Mouse (Mus musculus): ENCODE data around the gene Rhov.

The Rhov gene

DNA sequence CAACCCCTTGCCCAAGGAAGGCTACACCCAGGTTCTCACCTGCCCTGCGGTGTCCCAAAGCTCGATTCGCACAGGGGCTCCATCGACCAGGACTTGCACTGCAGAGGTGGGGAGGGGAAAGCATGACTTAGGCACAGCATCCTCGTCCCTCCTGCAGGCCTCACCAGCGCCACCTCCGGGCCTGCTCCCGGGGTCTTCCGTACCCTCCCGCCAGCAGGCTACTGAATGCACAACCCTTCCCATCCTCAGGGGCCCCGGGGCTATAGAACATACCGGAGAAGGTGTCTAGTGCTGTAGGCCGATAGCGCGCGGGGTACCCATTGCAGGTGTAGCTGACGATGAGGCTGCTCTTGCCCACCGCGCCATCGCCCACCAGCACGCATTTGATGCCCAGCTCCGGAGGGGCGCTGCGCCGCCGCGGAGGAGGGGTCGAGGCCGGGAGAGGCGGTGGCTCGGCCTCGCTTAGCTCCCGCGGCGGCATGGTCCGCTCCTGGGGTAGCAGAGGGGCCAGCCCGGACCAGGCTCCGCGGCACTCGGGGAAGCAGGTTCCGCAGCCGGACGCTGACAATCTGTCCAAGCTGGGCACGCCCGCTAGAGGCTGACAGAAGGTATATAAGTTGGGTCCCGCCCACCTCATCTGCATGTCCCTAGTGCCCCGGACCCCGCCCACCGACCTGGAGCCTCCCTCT, at the start of gene Rhov:
Gene Rhov, minus strand, starts transcription at position 630 of the 689 bp plus-strand sequence.
- peak; percentile 38 to 78 for DNase-seq (ENCODE audit: low spot score in 2 of 2)

- DNase-seq (ENCODE audit: low spot score in 2 of 2), result no peak
Measured at GRCm38 (mm10) chr2:119320571-119320970, 49.5 kb upstream of the Rhov start.

DNA sequence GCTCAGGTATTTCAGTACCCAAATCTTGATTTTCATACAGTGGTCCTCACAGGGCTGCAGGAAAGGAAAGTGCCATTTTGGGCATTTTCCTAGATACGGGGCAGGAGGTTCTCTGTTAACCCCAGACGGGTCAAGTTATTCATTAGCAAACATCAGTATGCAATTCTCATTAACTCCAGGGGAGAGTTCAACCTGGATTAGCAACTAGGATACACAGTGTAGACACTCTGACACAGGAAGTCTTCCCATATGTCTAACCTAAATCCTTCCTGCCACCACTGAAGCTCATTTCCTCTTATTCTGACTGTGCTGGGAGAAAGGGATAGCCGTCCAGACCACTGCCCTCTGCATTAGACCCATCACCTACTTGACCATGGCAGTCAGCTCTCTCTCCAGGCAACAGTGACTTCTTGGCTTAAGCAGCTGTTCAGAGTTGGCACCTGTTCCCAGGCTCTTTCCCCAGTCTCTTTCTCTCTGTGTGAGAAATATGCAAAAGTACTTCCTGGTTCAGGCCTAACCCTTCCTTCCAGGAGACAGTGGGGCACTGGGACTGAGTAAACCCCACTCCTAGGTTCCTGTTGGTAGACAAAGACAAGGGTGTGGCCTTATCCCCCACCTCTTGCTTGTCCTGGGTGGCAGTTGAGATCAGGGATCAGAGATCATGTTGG, 47.1 kb upstream of the Rhov start:
- no peak for DNase-seq (ENCODE audit: low spot score in 2 of 2)

- no peak for DNase-seq (ENCODE audit: low spot score in 2 of 2)
Measured at GRCm38 (mm10) chr2:119314742-119315310, 43.8 kb upstream of the Rhov start.

GRCm38 (mm10) chr2:119313780-119314479, 42.9 kb upstream of the Rhov start:
- no peak for DNase-seq (ENCODE audit: low spot score in 2 of 2)

GRCm38 (mm10) chr2:119312380-119312958, 41.4 kb upstream of the Rhov start:
- no peak for DNase-seq (ENCODE audit: low spot score in 2 of 2)

GRCm38 (mm10) chr2:119311544-119311943, 40.5 kb upstream of the Rhov start:
- no peak for DNase-seq (ENCODE audit: low spot score in 2 of 2)

DNA sequence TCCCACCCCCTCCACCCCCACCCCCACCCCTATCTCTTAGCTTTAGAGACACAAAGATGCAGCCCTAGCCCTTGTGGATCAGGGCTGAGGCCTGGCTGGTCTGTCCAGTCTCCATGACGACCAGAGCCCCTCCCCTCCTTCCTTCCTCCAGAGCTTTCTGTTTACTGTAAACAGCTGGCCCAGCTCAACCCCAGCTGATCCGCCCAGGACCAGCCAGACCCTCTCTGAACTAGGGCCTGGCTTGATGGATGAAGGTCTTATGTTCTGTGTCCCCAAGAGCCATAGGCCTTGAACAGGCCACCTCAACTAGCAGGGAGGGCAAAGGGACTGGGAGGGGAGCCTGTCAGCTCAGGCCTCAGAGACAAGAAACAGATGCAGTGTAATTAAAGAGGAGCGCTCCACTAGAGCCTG, 33.7 kb upstream of the Rhov start:
- DNase-seq (ENCODE audit: low spot score in 2 of 2), result no peak

- no peak for DNase-seq (ENCODE audit: low spot score in 2 of 2)
Measured at GRCm38 (mm10) chr2:119304391-119304790, 33.3 kb upstream of the Rhov start.

DNA sequence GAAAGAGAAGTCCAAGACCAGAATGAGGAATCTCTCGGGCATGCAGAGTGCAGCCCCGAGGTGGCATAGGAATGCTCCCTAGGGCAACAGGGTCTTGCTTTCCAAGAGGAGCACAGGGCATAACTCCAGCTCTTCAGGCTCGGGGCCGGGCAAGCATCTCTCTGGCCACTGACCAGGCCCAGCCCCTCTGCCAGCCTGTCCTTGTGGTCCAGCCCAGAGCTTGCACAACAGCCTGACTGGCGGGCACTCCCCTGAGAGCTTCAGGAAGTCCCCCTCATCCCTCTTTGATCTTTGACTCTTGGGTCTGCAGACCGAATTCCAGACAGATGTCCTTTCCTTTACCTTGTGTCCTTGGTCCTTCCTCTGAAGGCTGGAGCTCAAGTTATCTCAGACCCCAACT, 31.8 kb upstream of the Rhov start:
- DNase-seq (ENCODE audit: low spot score in 2 of 2), result no peak

- peak; percentile 23 to 51 for DNase-seq (ENCODE audit: low spot score in 2 of 2)
Measured at GRCm38 (mm10) chr2:119300819-119301493, 29.9 kb upstream of the Rhov start.

DNA sequence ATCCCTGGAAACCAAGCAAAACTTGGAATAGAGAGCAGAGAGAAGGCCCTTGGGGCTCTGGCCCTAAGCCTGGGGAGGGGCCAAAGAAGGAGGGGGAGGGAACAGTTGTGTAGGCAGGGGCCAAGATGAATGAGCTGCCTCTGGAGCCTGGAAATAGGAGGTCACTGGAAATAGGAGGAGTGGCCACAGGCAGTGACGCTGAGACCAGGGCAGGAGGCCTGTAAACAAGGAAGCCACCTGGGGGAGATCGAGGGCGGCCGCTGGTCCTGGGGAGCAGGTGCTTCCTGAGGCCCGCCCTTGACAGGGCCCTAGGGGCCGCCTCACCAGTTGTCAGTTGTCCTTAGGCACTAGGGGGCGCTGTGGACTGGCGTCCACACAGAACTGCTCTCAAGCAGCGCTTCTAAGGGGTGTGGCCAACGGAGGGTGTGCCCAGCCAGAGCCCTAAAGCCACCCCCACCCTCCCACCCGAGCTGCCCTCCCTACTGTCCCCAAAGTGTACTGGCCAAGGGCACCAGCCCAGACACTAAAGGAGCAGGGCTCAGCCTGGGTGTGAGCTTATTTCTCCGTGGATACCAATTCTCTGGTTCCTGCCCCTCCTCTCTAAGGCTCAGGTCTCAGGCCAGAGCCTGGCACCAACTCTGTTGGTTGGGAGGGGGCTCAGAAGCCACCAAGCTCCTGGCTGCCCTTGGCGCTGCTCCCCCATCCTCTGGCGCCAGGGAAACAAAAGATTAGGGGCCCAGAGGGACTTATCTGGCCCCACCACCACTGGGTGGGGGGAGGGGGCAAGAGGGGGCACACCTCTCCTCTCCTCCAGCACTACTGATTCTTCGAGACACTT, 29.1 kb upstream of the Rhov start:
- peak; percentile 82 to 95 for DNase-seq (ENCODE audit: low spot score in 2 of 2)

DNA sequence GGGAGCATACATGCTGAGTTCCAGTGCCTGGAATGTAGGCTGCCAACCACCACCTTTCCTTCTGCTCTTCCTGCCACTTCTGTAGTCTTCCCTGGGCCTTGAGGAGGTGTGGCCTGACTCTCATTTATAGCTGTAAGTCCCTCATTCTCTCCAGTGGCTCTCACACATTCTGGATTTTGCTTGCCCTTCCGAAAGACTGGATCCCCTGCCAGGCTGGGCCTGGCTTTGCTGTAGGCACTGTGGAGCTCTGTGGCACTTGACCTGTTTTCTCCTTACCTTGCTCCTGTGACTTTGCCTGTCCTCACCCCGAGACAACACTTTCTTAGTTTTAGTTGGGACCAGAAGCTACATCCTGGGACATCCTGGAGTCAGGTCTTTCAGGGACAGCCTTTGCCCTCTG, 27.8 kb upstream of the Rhov start:
- no peak for DNase-seq (ENCODE audit: low spot score in 2 of 2)

GRCm38 (mm10) chr2:119298330-119298729, 27.3 kb upstream of the Rhov start:
- DNase-seq (ENCODE audit: low spot score in 2 of 2), result peak; percentile 44 to 74

GRCm38 (mm10) chr2:119297506-119297905, 26.4 kb upstream of the Rhov start:
- no peak for DNase-seq (ENCODE audit: low spot score in 2 of 2)

GRCm38 (mm10) chr2:119296756-119297155, 25.7 kb upstream of the Rhov start:
- DNase-seq (ENCODE audit: low spot score in 2 of 2), result no peak

DNA sequence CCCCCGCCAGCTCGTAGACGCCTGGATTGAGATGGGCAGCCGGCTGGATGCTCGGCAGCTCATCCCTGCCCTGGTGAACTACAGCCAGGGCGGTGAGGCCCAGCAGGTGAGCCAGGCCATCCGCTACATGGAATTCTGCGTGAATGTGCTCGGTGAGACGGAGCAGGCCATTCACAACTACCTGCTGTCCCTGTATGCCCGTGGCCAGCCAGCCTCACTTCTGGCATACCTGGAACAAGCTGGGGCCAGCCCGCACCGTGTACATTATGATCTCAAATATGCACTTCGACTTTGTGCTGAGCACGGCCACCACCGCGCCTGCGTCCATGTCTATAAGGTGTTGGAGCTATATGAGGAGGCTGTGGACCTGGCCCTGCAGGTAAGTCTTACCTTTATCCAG, 23.3 kb upstream of the Rhov start:
- DNase-seq (ENCODE audit: low spot score in 2 of 2), result no peak

- DNase-seq (ENCODE audit: low spot score in 2 of 2), result no peak
Measured at GRCm38 (mm10) chr2:119293776-119294390, 22.8 kb upstream of the Rhov start.

DNA sequence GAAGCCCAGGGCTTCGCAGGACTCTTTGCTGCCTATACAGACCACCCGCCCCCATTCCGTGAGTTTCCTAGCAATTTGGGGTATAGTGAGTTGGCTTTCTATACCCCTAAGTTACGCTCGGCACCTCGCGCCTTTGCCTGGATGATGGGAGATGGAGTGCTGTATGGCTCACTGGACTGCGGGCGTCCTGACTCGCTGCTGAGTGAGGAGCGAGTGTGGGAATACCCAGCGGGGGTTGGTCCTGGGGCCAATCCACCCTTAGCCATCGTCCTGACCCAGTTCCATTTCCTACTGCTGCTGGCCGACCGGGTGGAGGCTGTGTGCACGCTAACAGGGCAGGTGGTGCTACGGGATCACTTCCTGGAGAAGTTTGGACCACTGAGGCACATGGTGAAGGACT, 22.2 kb upstream of the Rhov start:
- DNase-seq (ENCODE audit: low spot score in 2 of 2), result no peak

DNA sequence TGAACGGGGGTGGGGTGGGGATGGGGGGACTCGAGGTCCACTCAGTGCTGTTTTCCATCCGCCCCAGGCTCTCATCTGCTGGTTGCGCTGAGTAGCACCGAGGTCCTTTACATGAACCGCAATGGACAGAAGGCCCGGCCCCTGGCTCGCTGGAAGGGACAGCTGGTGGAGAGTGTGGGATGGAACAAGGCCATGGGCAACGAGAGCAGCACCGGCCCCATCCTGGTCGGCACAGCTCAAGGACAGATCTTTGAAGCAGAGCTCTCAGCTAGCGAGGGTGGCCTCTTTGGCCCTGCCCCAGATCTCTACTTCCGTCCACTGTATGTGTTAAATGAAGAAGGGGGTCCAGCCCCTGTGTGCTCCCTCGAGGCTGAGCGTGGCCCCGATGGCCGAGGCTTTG, 21.8 kb upstream of the Rhov start:
- DNase-seq (ENCODE audit: low spot score in 2 of 2), result no peak

Data from spleen, postnatal 10 days (tissue).